Comparison of ENCODE assay signal across 8 mouse cellular contexts in the genomic region with DNA sequence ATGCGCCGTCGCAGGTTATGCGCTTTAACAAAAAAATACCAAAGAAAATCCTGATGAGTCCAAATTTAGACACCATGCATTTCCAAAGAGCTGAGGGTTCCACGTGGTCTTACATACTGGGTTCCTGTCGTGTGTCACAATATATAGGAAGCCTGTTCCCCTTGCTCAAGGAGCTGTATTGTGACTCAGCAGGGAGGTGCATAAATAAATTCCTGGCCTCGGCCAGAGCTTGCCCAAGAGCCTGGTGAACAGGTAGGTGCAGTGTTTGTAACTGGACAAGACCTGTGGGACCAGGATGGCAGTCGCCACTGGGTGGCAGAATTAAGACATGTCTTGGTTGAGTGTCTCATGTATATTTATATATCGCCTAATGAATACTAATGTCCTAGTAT. TPM values are rescaled to one million over a fixed set of nuclear protein-coding genes. Genes with fewer than 3 reads are reported as not detected.
DNase-seq lines count a peak whose midpoint lies in the region; ATAC-seq and TF ChIP-seq lines count a peak whose summit lies in the region.

No protein-coding gene starts in this region.

- peak; percentile 58; the same call in 1 of the 2 replicates for TF ChIP-seq CTCF in small intestine, adult 2 months (IDR thresholded peaks at IDR 0.05; ENCODE audit: extremely low read depth, insufficient read length, insufficient replicate concordance, low read depth, low read length)

- no peak overlapping the region for H3K9ac ChIP-seq in embryonic facial prominence, embryonic 12.5 days

- H3K36me3 ChIP-seq in embryonic facial prominence, embryonic 12.5 days: no peaks in the 10 kb centered on the region
- no peaks in the 10 kb centered on the region for H3K36me3 ChIP-seq in midbrain, embryonic 10.5 days
- no peaks in the 10 kb centered on the region for H3K36me3 ChIP-seq in small intestine, adult 2 months (ENCODE audit: control insufficient read depth, insufficient read depth, low read length)

- H3K27me3 ChIP-seq in embryonic facial prominence, embryonic 12.5 days: no peaks in the 10 kb centered on the region
- no peaks in the 10 kb centered on the region for H3K27me3 ChIP-seq in midbrain, embryonic 10.5 days (ENCODE audit: low read depth, poor library complexity, severe bottlenecking)
- no peaks in the 10 kb centered on the region for H3K27me3 ChIP-seq in small intestine, adult 2 months (ENCODE audit: control insufficient read depth, insufficient read depth, low read length)

- peak overlapping the region; percentile 95 for H3K4me2 ChIP-seq in embryonic facial prominence, embryonic 12.5 days (replicated peaks)

- H3K9me3 ChIP-seq in embryonic facial prominence, embryonic 12.5 days: no peaks in the 10 kb centered on the region
- H3K9me3 ChIP-seq in midbrain, embryonic 10.5 days (replicated peaks): peaks cover 5% of the 10 kb centered on the region; the same call in 1 of the 2 replicates

- DNase-seq in embryo, embryonic 10 days (ENCODE audit: low spot score): peak; percentile 63
- no peak for DNase-seq in embryo, embryonic 9.5 days (ENCODE audit: extremely low spot score)
- peak; percentile 91 for DNase-seq in kidney, adult 11 months
- DNase-seq in left cerebral cortex, postnatal 4 days: peak; percentile 65
- DNase-seq in midbrain, embryonic 10.5 days (ENCODE audit: low spot score): peak; percentile 55

- H3K4me3 ChIP-seq in embryonic facial prominence, embryonic 12.5 days: peak overlapping the region; percentile 80
- H3K4me3 ChIP-seq in midbrain, embryonic 10.5 days: peak overlapping the region; percentile 87
- H3K4me3 ChIP-seq in small intestine, adult 2 months (ENCODE audit: low read depth, low read length): peak overlapping the region; percentile 80

- intact Hi-C loops in left cerebral cortex, postnatal 4 days (cut with DNase I): no loop called here

- peak; percentile 59 for ATAC-seq in embryonic facial prominence, embryonic 12.5 days (ENCODE audit: insufficient number of reproducible peaks, insufficient read depth, low FRiP score, low TSS enrichment)
- ATAC-seq in granulocyte monocyte progenitor cell, adult 5-6 weeks (replicated peaks; ENCODE audit: poor library complexity, severe bottlenecking): peak; percentile 76

- H3K4me1 ChIP-seq in embryonic facial prominence, embryonic 12.5 days: 0 out of 2 replicates have a peak, but pooled peaks cover 5% of the 10 kb centered on the region
- H3K4me1 ChIP-seq in midbrain, embryonic 10.5 days: peaks cover 27% of the 10 kb centered on the region
- peaks cover 1% of the 10 kb centered on the region; the same call in 1 of the 2 replicates for H3K4me1 ChIP-seq in small intestine, adult 2 months (ENCODE audit: control insufficient read depth, insufficient read depth, insufficient read length, low read length)

- no peak for TF ChIP-seq POLR2A in small intestine, adult 2 months (IDR thresholded peaks at IDR 0.05; ENCODE audit: low read depth, low read length)

- WGBS in embryonic facial prominence, embryonic 12.5 days: 17% methylated on average over 9 of the region's 9 CpGs
- WGBS in midbrain, embryonic 10.5 days: 12% methylated on average over 9 of the region's 9 CpGs
- 3% methylated on average over 9 of the region's 9 CpGs for WGBS in small intestine, adult 2 months

- H3K27ac ChIP-seq in embryonic facial prominence, embryonic 12.5 days: peak overlapping the region; percentile 37; the same call in 1 of the 2 replicates
- peak overlapping the region; percentile 89 for H3K27ac ChIP-seq in midbrain, embryonic 10.5 days (replicated peaks)
- peak overlapping the region; percentile 70 for H3K27ac ChIP-seq in small intestine, adult 2 months (ENCODE audit: insufficient read depth, low read depth, low read length)

RNA-seq across cellular contexts. Expression of a gene that starts 0.6 kb away (rescaled TPM):
- polyA plus RNA-seq in embryonic facial prominence, embryonic 12.5 days (2016; fragmentation: Nextera tagmentation; extraction: Ambion mirVana): 18.0 and 18.9 TPM in 2 replicates
- total RNA-seq in granulocyte monocyte progenitor cell, adult 5-6 weeks (2014; fragmentation: Nextera tagmentation): 14.8 and 19.5 TPM in 2 replicates
- 26.7 and 28.8 TPM in 2 replicates for total RNA-seq in granulocyte monocyte progenitor cell, adult 5-6 weeks (2017)
- total RNA-seq in left cerebral cortex, postnatal 4 days (2021): 100 to 1,000 TPM; 122 to 123 TPM
- 29.1 and 32.6 TPM in 2 replicates for polyA plus RNA-seq in midbrain, embryonic 10.5 days (2016; fragmentation: Nextera tagmentation; extraction: Ambion mirVana)
- 6.8 and 9.3 TPM in 2 replicates for polyA plus RNA-seq in small intestine, adult 2 months (2012; rRNA removed)

RNA-seq across cellular contexts. Expression of a gene that starts 9.3 kb away (rescaled TPM):
- polyA plus RNA-seq in embryonic facial prominence, embryonic 12.5 days (2016; fragmentation: Nextera tagmentation; extraction: Ambion mirVana): 19.4 and 21.5 TPM in 2 replicates
- 15.3 and 18.1 TPM in 2 replicates for total RNA-seq in granulocyte monocyte progenitor cell, adult 5-6 weeks (2014; fragmentation: Nextera tagmentation)
- total RNA-seq in granulocyte monocyte progenitor cell, adult 5-6 weeks (2017): 19.3 and 19.6 TPM in 2 replicates
- total RNA-seq in left cerebral cortex, postnatal 4 days (2021): 10 to 100 TPM; 31.4 to 31.7 TPM
- 20.7 and 22.7 TPM in 2 replicates for polyA plus RNA-seq in midbrain, embryonic 10.5 days (2016; fragmentation: Nextera tagmentation; extraction: Ambion mirVana)
- 1.8 and 2.9 TPM in 2 replicates for polyA plus RNA-seq in small intestine, adult 2 months (2012; rRNA removed)

Comparison
In these comparisons a context has a peak if more than half of its experiments do, and no peak if none do; other contexts are left out.
1. H3K27ac ChIP-seq: peak in every context shown above with its lines; median percentile 89 in midbrain, embryonic 10.5 days; 70 in small intestine, adult 2 months; 37 in embryonic facial prominence, embryonic 12.5 days.